Mouse (Mus musculus) testis, adult 2 months (tissue): ENCODE results near the gene Scube1. TPM values are rescaled to one million over a fixed set of nuclear protein-coding genes. Genes with fewer than 3 reads are reported as not detected.
A peak's percentile ranks its signal among the peaks of the same experiment; 100 is the strongest.

ENCODE experiments used
- H3K27ac ChIP-seq: fragments of 200-500 bp; 2 replicates; pipeline ENCODE4 v1.5.1; 2012; ENCODE audit warnings: low read depth, low read length; ENCODE audit not compliant: control insufficient read depth, insufficient read depth
- H3K27me3 ChIP-seq: fragments of 200-500 bp; 2 replicates; pipeline ENCODE4 v1.6.1; 2012; ENCODE audit warnings: mild to moderate bottlenecking, low read length, moderate library complexity; ENCODE audit not compliant: control insufficient read depth, insufficient read depth
- H3K36me3 ChIP-seq: fragments of 200-500 bp; 2 replicates; pipeline ENCODE4 v1.6.1; 2012; ENCODE audit warnings: mild to moderate bottlenecking, low read length; ENCODE audit not compliant: control insufficient read depth, insufficient read depth
- H3K4me1 ChIP-seq: fragments of 200-500 bp; 2 replicates; pipeline ENCODE4 v1.6.1; 2012; ENCODE audit warnings: low read length; ENCODE audit not compliant: control insufficient read depth, insufficient read depth
- H3K4me3 ChIP-seq: fragments of 200-500 bp; 2 replicates; pipeline ENCODE4 v1.5.1; 2012; ENCODE audit warnings: low read depth, mild to moderate bottlenecking, low read length, moderate library complexity, mixed read lengths; ENCODE audit not compliant: control insufficient read depth
- CTCF ChIP-seq: fragments of 200-500 bp; IDR thresholded peaks from 2 replicates; pipeline ENCODE4 v1.5.1; 2012; ENCODE audit warnings: low read depth, mild to moderate bottlenecking, inconsistent platforms, low read length, moderate library complexity; ENCODE audit not compliant: control insufficient read depth, insufficient read depth, insufficient replicate concordance
- POLR2A ChIP-seq: fragments of 200-500 bp; IDR thresholded peaks from 2 replicates; pipeline ENCODE4 v1.6.1; 2012; ENCODE audit warnings: low read depth, mild to moderate bottlenecking, inconsistent platforms, low read length, moderate library complexity; ENCODE audit not compliant: control insufficient read depth
- polyA plus RNA-seq: library from polyadenylated mRNA; depleted of rRNA; stranded (reverse); fragments of >200 nt; gene quantifications from 2 replicates; pipeline ENCODE4 v1.2.3, GENCODE M21; 2012

The Scube1 gene
- polyA plus RNA-seq, 1 experiment = 1.4 TPM

- Histone ChIP-seq H3K27me3 (no peaks in the 10 kb centered on the region), H3K36me3 (no peaks in the 10 kb centered on the region), H3K27ac (no peak overlapping the region), H3K4me1 (peaks cover 19% of the 10 kb centered on the region), H3K4me3 (no peak overlapping the region)
- no peak for TF ChIP-seq CTCF
- no peak for TF ChIP-seq POLR2A
These were observed 1.9 kb upstream of the Scube1 start for GRCm38 (mm10) chr15:83726741-83727140.

GRCm38 (mm10) chr15:83725556-83726200 is 857 bp upstream of the Scube1 start:
- H3K27me3 ChIP-seq = no peaks in the 10 kb centered on the region
- peak overlapping the region; percentile 55 for H3K4me3 ChIP-seq
- no peaks in the 10 kb centered on the region for H3K36me3 ChIP-seq
- H3K4me1 ChIP-seq = peaks cover 19% of the 10 kb centered on the region
- TF ChIP-seq CTCF = no peak
- TF ChIP-seq POLR2A = no peak
- H3K27ac ChIP-seq = no peak overlapping the region

GRCm38 (mm10) chr15:83724160-83724885 is 498 bp downstream of the Scube1 start:
- peaks cover 19% of the 10 kb centered on the region for H3K4me1 ChIP-seq
- no peaks in the 10 kb centered on the region for H3K36me3 ChIP-seq
- peak overlapping the region; percentile 48 for H3K4me3 ChIP-seq
- no peaks in the 10 kb centered on the region for H3K27me3 ChIP-seq
- TF ChIP-seq CTCF (no peak), POLR2A (no peak)
- H3K27ac ChIP-seq = no peak overlapping the region

GRCm38 (mm10) chr15:83715582-83716228 is 9.1 kb downstream of the Scube1 start:
- H3K4me3 ChIP-seq = no peak overlapping the region
- H3K4me1 ChIP-seq = no peaks in the 10 kb centered on the region
- no peak overlapping the region for H3K27ac ChIP-seq
- no peaks in the 10 kb centered on the region for H3K36me3 ChIP-seq
- TF ChIP-seq CTCF (no peak), POLR2A (no peak)
- no peaks in the 10 kb centered on the region for H3K27me3 ChIP-seq

- no peaks in the 10 kb centered on the region for H3K4me1 ChIP-seq
- TF ChIP-seq CTCF = no peak
- TF ChIP-seq POLR2A = no peak
- H3K4me3 ChIP-seq = no peak overlapping the region
- H3K27ac ChIP-seq = no peak overlapping the region
- H3K27me3 ChIP-seq = no peaks in the 10 kb centered on the region
- no peaks in the 10 kb centered on the region for H3K36me3 ChIP-seq
These were observed 12.0 kb downstream of the Scube1 start for GRCm38 (mm10) chr15:83712798-83713197.

- no peaks in the 10 kb centered on the region for H3K27me3 ChIP-seq
- TF ChIP-seq CTCF = no peak
- TF ChIP-seq POLR2A = no peak
- no peaks in the 10 kb centered on the region for H3K36me3 ChIP-seq
- no peak overlapping the region for H3K27ac ChIP-seq
- H3K4me1 ChIP-seq = no peaks in the 10 kb centered on the region
- no peak overlapping the region for H3K4me3 ChIP-seq
These were observed 12.5 kb downstream of the Scube1 start for GRCm38 (mm10) chr15:83712361-83712760.
